Mouse (Mus musculus): ENCODE results near the gene Dpagt1.

DNA sequence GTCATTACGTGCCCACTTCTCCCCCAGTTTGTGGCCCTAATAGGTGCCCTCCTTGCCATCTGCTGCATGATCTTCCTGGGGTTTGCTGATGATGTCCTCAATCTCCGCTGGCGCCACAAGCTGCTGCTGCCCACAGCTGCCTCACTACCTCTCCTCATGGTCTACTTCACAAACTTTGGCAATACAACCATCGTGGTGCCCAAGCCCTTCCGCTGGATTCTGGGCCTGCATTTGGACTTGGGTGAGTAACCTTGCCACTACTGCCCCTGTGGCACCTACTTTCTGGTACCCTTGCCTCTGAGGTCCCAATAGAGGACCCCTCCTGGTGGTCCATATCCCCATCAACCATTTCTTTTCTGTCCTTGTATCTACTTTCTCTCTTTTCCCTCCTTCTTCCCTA is 2.1 kb downstream of the Dpagt1 start:
- TF ChIP-seq CTCF (IDR thresholded peaks at IDR 0.05; ENCODE audit: insufficient read depth, low read depth, low read length) = no peak
- no peak for TF ChIP-seq POLR2A (IDR thresholded peaks at IDR 0.05; ENCODE audit: insufficient read depth, low read depth, low read length)
